Mouse (Mus musculus): ENCODE measurements around the gene Gm10643. TPM values are rescaled to one million over a fixed set of nuclear protein-coding genes. Genes with fewer than 3 reads are reported as not detected.

Gm10643 gene
- polyA plus RNA-seq, 2 experiments, result 2.1 to 2.2 TPM

DNA sequence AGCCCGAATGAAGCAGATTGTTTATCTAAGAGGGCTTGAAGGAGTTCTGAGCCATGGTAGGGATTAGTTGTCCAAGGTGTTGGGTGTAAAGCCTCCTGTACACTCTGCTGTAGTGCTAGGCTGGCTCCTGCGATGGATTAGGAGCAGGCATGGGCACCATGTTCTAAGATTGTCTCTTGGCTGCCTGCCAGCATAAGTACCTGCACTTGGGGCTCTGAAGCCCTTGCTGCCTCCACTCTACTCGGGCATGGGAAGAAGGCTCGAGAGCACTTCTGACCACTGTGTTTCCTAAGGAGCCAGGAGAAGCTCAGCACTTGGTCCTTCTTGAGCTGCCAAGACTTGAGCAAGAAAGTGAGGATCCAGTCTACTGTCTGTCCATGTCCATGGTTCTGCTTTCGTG is 14.3 kb upstream of the Gm10643 start:
- peaks cover 65% of the 10 kb centered on the region for H3K36me3 ChIP-seq (ENCODE audit: control insufficient read depth, insufficient read depth, low read length)
- 74% methylated on average over 5 of the region's 5 CpGs for WGBS

DNA sequence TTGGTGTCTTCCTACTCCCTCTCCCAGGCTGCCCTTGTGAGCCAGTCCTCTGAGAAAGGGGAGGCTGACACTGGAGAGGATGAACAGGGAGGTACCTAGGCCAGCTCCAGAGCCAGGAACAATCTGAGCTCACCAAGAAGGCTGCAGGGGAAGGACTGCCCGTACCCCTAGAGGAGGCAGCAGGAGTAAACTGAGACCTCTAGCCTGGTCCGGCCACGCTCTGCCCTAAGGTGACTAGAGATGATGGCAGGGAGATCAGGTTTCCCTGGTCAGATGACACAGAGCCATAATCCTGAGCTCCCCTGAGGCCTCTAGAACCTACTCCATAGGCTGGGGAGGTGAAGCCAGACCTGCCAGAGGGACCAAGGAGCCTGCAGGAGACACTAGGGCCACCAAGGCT is 11.9 kb upstream of the Gm10643 start:
- Histone ChIP-seq H3K4me2 (replicated peaks; ENCODE audit: low read depth, low read length, severe bottlenecking) (no peak overlapping the region), H3K27me3 (ENCODE audit: control insufficient read depth, insufficient read depth, low read length) (no peaks in the 10 kb centered on the region), H3K36me3 (ENCODE audit: control insufficient read depth, insufficient read depth, low read length) (peaks cover 41% of the 10 kb centered on the region), H3K4me1 (ENCODE audit: control insufficient read depth, insufficient read depth, low read length) (peaks cover 4% of the 10 kb centered on the region; the same call in 1 of the 2 replicates), H3K9ac (ENCODE audit: low read depth, low read length, severe bottlenecking) (no peak overlapping the region), H3K9me3 (ENCODE audit: control insufficient read depth, low read length) (no peaks in the 10 kb centered on the region), H3K4me3 (replicated peaks; ENCODE audit: low read length) (no peak overlapping the region), H3K27ac (replicated peaks; ENCODE audit: low read depth, low read length) (no peak overlapping the region)
- ATAC-seq (ENCODE audit: low FRiP score, low read depth) (no peak), DNase-seq (ENCODE audit: low spot score) (no peak)
- 49% methylated on average over 3 of the region's 3 CpGs for WGBS
- TF ChIP-seq POLR2A (IDR thresholded peaks at IDR 0.05; ENCODE audit: borderline replicate concordance, extremely low read depth, insufficient read depth, insufficient read length), result no peak

More for the DNA sequence above, 14.3 kb upstream of the Gm10643 start:
- ATAC-seq (ENCODE audit: low FRiP score, low read depth) (no peak), DNase-seq (ENCODE audit: low spot score) (no peak)
- H3K9me3 ChIP-seq (ENCODE audit: control insufficient read depth, low read length), result no peaks in the 10 kb centered on the region
- no peak for TF ChIP-seq POLR2A (IDR thresholded peaks at IDR 0.05; ENCODE audit: borderline replicate concordance, extremely low read depth, insufficient read depth, insufficient read length)
- no peak overlapping the region for H3K4me2 ChIP-seq (replicated peaks; ENCODE audit: low read depth, low read length, severe bottlenecking)
- H3K27me3 ChIP-seq (ENCODE audit: control insufficient read depth, insufficient read depth, low read length), result no peaks in the 10 kb centered on the region
- H3K4me1 ChIP-seq (ENCODE audit: control insufficient read depth, insufficient read depth, low read length), result no peaks in the 10 kb centered on the region
- H3K9ac ChIP-seq (ENCODE audit: low read depth, low read length, severe bottlenecking), result no peak overlapping the region
- H3K27ac ChIP-seq (replicated peaks; ENCODE audit: low read depth, low read length), result no peak overlapping the region
- no peak overlapping the region for H3K4me3 ChIP-seq (replicated peaks; ENCODE audit: low read length)

DNA sequence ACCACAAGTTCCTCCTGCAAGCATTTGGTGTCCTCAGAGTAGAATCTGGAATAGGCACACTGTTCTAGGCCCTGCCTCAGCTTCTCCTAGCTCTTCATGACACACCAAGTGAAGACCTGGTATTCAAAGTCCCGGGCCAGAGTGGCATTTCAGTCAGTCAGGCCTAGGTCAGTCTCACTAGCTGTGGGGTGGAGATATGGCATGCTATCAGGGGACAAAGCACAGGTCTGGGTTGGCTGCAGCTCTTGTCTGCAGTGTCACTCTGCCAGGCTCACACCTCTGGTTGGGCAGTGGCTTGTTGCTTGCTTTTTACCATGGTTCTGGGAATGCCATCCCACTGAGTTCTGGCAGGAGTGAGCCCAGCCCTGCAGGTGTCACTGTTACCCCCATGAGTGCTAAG is 11.5 kb upstream of the Gm10643 start:
- no peak overlapping the region for H3K4me2 ChIP-seq (replicated peaks; ENCODE audit: low read depth, low read length, severe bottlenecking)
- no peak for TF ChIP-seq POLR2A (IDR thresholded peaks at IDR 0.05; ENCODE audit: borderline replicate concordance, extremely low read depth, insufficient read depth, insufficient read length)
- DNase-seq (ENCODE audit: low spot score), result no peak
- H3K27ac ChIP-seq (replicated peaks; ENCODE audit: low read depth, low read length), result no peak overlapping the region
- no peak for ATAC-seq (ENCODE audit: low FRiP score, low read depth)
- no peak overlapping the region for H3K4me3 ChIP-seq (replicated peaks; ENCODE audit: low read length)
- H3K9me3 ChIP-seq (ENCODE audit: control insufficient read depth, low read length), result no peaks in the 10 kb centered on the region
- H3K9ac ChIP-seq (ENCODE audit: low read depth, low read length, severe bottlenecking), result no peak overlapping the region
- H3K36me3 ChIP-seq (ENCODE audit: control insufficient read depth, insufficient read depth, low read length), result peaks cover 38% of the 10 kb centered on the region
- whole genome bisulfite sequencing, result 96% methylated on average over 1 of the region's 1 CpGs
- H3K27me3 ChIP-seq (ENCODE audit: control insufficient read depth, insufficient read depth, low read length), result no peaks in the 10 kb centered on the region
- peaks cover 6% of the 10 kb centered on the region; the same call in 1 of the 2 replicates for H3K4me1 ChIP-seq (ENCODE audit: control insufficient read depth, insufficient read depth, low read length)

DNA sequence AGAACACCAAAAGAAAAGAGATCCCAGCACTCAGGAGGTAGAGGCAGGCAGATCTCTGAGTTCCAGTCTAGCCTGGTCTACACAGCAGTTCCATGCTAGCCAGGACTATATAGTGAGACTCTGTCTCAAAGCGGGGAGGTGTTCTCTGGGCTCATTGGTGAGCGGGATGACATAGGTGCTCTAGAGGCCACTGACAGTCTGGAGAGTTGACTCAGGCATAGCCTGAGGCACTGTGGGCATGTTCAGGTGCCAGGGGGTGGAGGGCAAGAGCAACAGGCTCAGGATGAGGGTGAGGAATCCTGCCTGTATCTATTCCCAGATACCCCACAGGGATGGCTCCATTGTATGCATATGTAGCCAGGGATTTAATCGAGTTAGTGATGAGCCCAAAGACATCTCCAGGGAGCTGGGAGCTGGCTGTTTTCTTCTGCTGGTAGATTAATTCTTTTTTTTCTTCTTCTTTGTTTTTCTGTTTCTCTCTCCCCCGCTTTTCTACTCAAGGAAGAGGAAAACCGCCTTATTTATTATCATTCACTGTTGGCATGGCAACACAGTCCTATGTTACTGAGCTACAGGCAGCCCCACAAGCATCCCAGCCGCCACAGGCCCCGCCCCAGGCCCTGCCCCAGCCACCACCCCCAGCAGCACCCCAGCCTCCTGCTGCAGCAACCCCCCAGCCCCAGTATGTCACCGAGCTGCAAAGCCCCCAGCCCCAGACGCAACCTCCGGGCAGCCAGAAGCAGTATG is 8.5 kb upstream of the Gm10643 start:
- Histone ChIP-seq H3K36me3 (ENCODE audit: control insufficient read depth, insufficient read depth, low read length) (peaks cover 20% of the 10 kb centered on the region), H3K4me3 (replicated peaks; ENCODE audit: low read length) (no peak overlapping the region), H3K4me1 (ENCODE audit: control insufficient read depth, insufficient read depth, low read length) (peaks cover 6% of the 10 kb centered on the region; the same call in 1 of the 2 replicates), H3K27me3 (ENCODE audit: control insufficient read depth, insufficient read depth, low read length) (no peaks in the 10 kb centered on the region), H3K27ac (replicated peaks; ENCODE audit: low read depth, low read length) (no peak overlapping the region), H3K9me3 (ENCODE audit: control insufficient read depth, low read length) (no peaks in the 10 kb centered on the region), H3K9ac (ENCODE audit: low read depth, low read length, severe bottlenecking) (no peak overlapping the region), H3K4me2 (replicated peaks; ENCODE audit: low read depth, low read length, severe bottlenecking) (no peak overlapping the region)
- WGBS, result 63% methylated on average over 9 of the region's 10 CpGs
- no peak for ATAC-seq (ENCODE audit: low FRiP score, low read depth)
- no peak for DNase-seq (ENCODE audit: low spot score)
- TF ChIP-seq POLR2A (IDR thresholded peaks at IDR 0.05; ENCODE audit: borderline replicate concordance, extremely low read depth, insufficient read depth, insufficient read length), result no peak

DNA sequence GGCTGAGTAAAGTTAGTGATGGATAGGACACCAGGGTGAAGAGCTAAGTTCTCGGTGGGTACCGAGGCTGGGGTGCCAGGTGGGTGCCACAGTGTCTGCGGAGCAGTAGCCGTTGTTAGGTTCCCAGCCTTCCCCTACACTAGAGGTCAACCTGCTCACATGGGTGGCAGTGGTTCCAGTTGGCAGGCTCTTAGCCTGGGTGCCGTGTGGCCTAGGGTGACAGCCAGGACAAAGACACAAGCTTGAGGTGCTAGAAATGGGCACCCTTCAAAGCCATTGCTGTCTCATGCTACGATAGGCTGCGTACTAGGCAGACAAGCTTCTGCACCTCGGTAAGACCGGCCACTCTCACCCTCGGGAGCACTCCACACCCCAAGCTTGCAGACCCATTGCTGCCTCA is 7.4 kb upstream of the Gm10643 start:
- no peak for ATAC-seq (ENCODE audit: low FRiP score, low read depth)
- H3K9me3 ChIP-seq (ENCODE audit: control insufficient read depth, low read length), result no peaks in the 10 kb centered on the region
- H3K4me1 ChIP-seq (ENCODE audit: control insufficient read depth, insufficient read depth, low read length), result peaks cover 15% of the 10 kb centered on the region; the same call in 1 of the 2 replicates
- WGBS, result 81% methylated on average over 10 of the region's 10 CpGs
- H3K27me3 ChIP-seq (ENCODE audit: control insufficient read depth, insufficient read depth, low read length), result no peaks in the 10 kb centered on the region
- DNase-seq (ENCODE audit: low spot score), result no peak
- TF ChIP-seq POLR2A (IDR thresholded peaks at IDR 0.05; ENCODE audit: borderline replicate concordance, extremely low read depth, insufficient read depth, insufficient read length), result no peak
- no peak overlapping the region for H3K9ac ChIP-seq (ENCODE audit: low read depth, low read length, severe bottlenecking)
- no peak overlapping the region for H3K27ac ChIP-seq (replicated peaks; ENCODE audit: low read depth, low read length)
- H3K4me3 ChIP-seq (replicated peaks; ENCODE audit: low read length), result no peak overlapping the region
- peaks cover 16% of the 10 kb centered on the region; the same call in 1 of the 2 replicates for H3K36me3 ChIP-seq (ENCODE audit: control insufficient read depth, insufficient read depth, low read length)
- no peak overlapping the region for H3K4me2 ChIP-seq (replicated peaks; ENCODE audit: low read depth, low read length, severe bottlenecking)

All from limb, embryonic 14.5 days (tissue).